Mouse (Mus musculus): ENCODE results near the gene Mcl1.

DNA sequence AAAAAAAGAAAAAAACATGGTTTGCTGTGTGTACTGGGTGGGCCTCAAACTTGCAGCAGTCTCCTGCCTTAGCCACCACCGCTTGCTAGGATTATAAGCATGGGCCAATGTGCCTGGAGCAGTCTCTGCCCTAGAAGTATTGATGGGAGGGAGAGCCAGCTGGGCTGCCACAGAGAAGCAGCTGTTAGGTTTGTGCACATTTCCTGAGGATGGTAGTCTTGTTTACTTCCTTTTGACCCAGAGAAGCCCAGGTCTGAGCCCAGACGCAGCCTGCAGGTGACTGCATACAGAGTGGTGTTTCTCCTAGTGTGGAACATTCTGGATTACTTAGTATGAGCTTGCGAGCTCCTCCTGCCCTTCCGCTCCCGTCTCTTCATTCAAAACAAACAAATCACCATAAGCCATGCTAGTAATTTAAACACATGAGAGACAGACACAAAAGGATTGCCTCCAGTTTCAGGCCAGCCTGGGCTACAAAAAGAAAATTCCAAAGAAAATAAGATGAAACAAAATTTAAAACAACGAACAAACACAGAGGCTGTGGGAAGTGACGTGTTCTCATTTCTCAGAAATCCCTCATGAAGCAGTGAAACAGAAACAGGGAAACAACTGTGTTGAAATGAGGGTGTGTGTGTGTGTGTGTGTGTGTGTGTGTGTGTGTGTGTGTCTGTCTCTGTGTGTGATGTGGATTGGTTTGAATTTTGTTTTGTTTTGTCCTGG, 10.2 kb downstream of the Mcl1 start:
- no peak for TF ChIP-seq GATA1 (IDR thresholded peaks at IDR 0.05; ENCODE audit: low read length)
- TF ChIP-seq TAL1 (IDR thresholded peaks at IDR 0.05; ENCODE audit: low read length) = no peak
